8 mouse cellular contexts compared by ENCODE assay signal in the genomic region with DNA sequence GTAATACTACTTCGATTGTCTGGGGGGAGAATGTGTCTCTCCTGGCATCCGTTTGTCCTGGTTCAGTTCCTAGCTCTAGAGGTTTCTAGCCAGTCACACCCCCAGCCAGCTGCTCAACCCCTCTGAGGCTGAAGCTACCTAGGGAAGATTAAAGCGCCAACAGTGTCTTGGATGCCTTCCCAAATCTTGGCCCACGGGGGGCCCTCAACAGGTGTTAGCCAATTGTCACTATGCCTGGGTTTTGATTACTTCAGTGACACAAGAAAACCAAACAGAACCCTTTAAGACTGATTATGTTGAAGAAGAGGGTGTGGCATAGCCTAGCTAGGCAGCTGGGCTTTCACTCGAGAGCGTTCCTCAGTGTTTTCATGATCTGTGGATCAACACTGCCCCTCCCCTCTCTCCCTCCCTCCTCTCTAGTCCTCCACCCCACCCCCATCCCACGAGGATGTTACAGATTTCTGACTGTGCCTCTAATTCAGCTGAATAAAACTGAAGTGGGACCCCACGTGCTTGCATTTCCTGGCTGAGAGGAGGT. TPM values are rescaled to one million over a fixed set of nuclear protein-coding genes. Genes with fewer than 3 reads are reported as not detected.
DNase-seq lines count a peak whose midpoint lies in the region; ATAC-seq and TF ChIP-seq lines count a peak whose summit lies in the region.

No protein-coding gene starts in this region.

- no peak overlapping the region for H3K27ac ChIP-seq in embryonic fibroblast, embryonic 13.5 days (ENCODE audit: insufficient read depth, low read length)
- peak overlapping the region; percentile 73 for H3K27ac ChIP-seq in hindbrain, embryonic 16.5 days (ENCODE audit: low read depth, low read length)
- H3K27ac ChIP-seq in neural tube, embryonic 14.5 days (ENCODE audit: low read depth, low read length) = peak overlapping the region; percentile 53; the same call in 1 of the 2 replicates

- no peaks in the 10 kb centered on the region for H3K9me3 ChIP-seq in hindbrain, embryonic 16.5 days (ENCODE audit: control insufficient read depth, low read length)
- no peaks in the 10 kb centered on the region for H3K9me3 ChIP-seq in neural tube, embryonic 14.5 days (ENCODE audit: control insufficient read depth, low read length)

- H3K4me3 ChIP-seq in embryonic fibroblast, embryonic 13.5 days (ENCODE audit: insufficient read depth, low read length) = peak overlapping the region; percentile 21; the same call in 1 of the 2 replicates
- peak overlapping the region; percentile 46 for H3K4me3 ChIP-seq in hindbrain, embryonic 16.5 days (ENCODE audit: low read length)
- peak overlapping the region; percentile 54 for H3K4me3 ChIP-seq in lung, adult 2 months (replicated peaks; ENCODE audit: extremely low read depth, low read depth, low read length)
- H3K4me3 ChIP-seq in neural tube, embryonic 14.5 days (ENCODE audit: low read depth, low read length) = peak overlapping the region; percentile 29

- 4% methylated on average over 8 of the region's 8 CpGs for WGBS in hindbrain, embryonic 16.5 days
- 1% methylated on average over 8 of the region's 8 CpGs for WGBS in lung, adult 2 months
- WGBS in neural tube, embryonic 14.5 days = 3% methylated on average over 8 of the region's 8 CpGs

- peak; percentile 58 for DNase-seq in adrenal gland, postnatal 10 days
- no peak for DNase-seq in adrenal gland, adult 2 months
- peak; percentile 79 for DNase-seq in R1 (ENCODE audit: low read depth, low spot score)
- peak; percentile 60 for DNase-seq in lung, adult 2 months
- no peak for DNase-seq in left cerebral cortex, adult 18-20 months (ENCODE audit: low spot score in 2 of 2)

- H3K36me3 ChIP-seq in hindbrain, embryonic 16.5 days (ENCODE audit: control insufficient read depth, insufficient read depth, low read length) = no peaks in the 10 kb centered on the region
- H3K36me3 ChIP-seq in neural tube, embryonic 14.5 days (ENCODE audit: control insufficient read depth, insufficient read depth, low read length) = no peaks in the 10 kb centered on the region

- no peak for TF ChIP-seq POLR2A in embryonic fibroblast, embryonic 13.5 days (IDR thresholded peaks at IDR 0.05; ENCODE audit: low read depth, low read length)
- no peak for TF ChIP-seq POLR2A in lung, adult 2 months (IDR thresholded peaks at IDR 0.05; ENCODE audit: borderline replicate concordance, extremely low read depth, low read depth, low read length)

- peak overlapping the region; percentile 68 for H3K9ac ChIP-seq in hindbrain, embryonic 16.5 days (ENCODE audit: low read depth, low read length)
- peak overlapping the region; percentile 50; the same call in 1 of the 2 replicates for H3K9ac ChIP-seq in neural tube, embryonic 14.5 days (replicated peaks; ENCODE audit: low read depth, low read length)

- no peaks in the 10 kb centered on the region for H3K27me3 ChIP-seq in hindbrain, embryonic 16.5 days (replicated peaks; ENCODE audit: control insufficient read depth, insufficient read depth, low read length)
- H3K27me3 ChIP-seq in neural tube, embryonic 14.5 days (ENCODE audit: control insufficient read depth, insufficient read depth, low read length) = no peaks in the 10 kb centered on the region

- no peak for TF ChIP-seq CTCF in embryonic fibroblast, embryonic 13.5 days (IDR thresholded peaks at IDR 0.05; ENCODE audit: borderline replicate concordance, insufficient read depth, low read length)
- TF ChIP-seq CTCF in lung, adult 2 months (IDR thresholded peaks at IDR 0.05; ENCODE audit: insufficient read depth, low read length) = no peak

- peak overlapping the region; percentile 69 for H3K4me2 ChIP-seq in hindbrain, embryonic 16.5 days (ENCODE audit: low read length)
- peak overlapping the region; percentile 51 for H3K4me2 ChIP-seq in neural tube, embryonic 14.5 days (ENCODE audit: low read depth, low read length)

- H3K4me1 ChIP-seq in embryonic fibroblast, embryonic 13.5 days (ENCODE audit: control insufficient read depth, insufficient read depth, low read length) = 0 out of 2 replicates have a peak, but pooled peaks cover 12% of the 10 kb centered on the region
- peaks cover 19% of the 10 kb centered on the region for H3K4me1 ChIP-seq in hindbrain, embryonic 16.5 days (ENCODE audit: control insufficient read depth, insufficient read depth, low read depth, low read length)
- H3K4me1 ChIP-seq in lung, adult 2 months (ENCODE audit: control insufficient read depth, insufficient read depth, low read length) = peaks cover 15% of the 10 kb centered on the region
- H3K4me1 ChIP-seq in neural tube, embryonic 14.5 days (ENCODE audit: control insufficient read depth, insufficient read depth, low read length) = peaks cover 9% of the 10 kb centered on the region

- ATAC-seq in hindbrain, embryonic 16.5 days = peak; percentile 56
- peak; percentile 52 for ATAC-seq in neural tube, embryonic 14.5 days (ENCODE audit: low read depth)

RNA-seq across cellular contexts. Expression of gene Rnf7, which starts 40.1 kb away (rescaled TPM):
- total RNA-seq in adrenal gland, postnatal 10 days (2021) = 10 to 100 TPM; 72.7 to 86.6 TPM
- 100 to 1,000 TPM in 1 of 2 experiments, 10 to 100 TPM in 1; 63.7 to 101 TPM for total RNA-seq in adrenal gland, adult 2 months (2021)
- polyA plus RNA-seq in adrenal gland, adult 2 months (2012; rRNA removed) = 76.4 and 110 TPM in 2 replicates
- 78.6 and 82.4 TPM in 2 replicates for polyA plus RNA-seq in embryonic fibroblast, embryonic 13.5 days (2011; ENCODE audit: insufficient read length, low read depth, missing spikeins)
- polyA plus RNA-seq in hindbrain, embryonic 16.5 days (2015; fragmentation: Nextera tagmentation; extraction: Ambion mirVana) = 209 TPM in 2 replicates
- 183 and 200 TPM in 2 replicates for polyA plus RNA-seq in lung, adult 2 months (2012; rRNA removed)
- 241 and 279 TPM in 2 replicates for polyA plus RNA-seq in neural tube, embryonic 14.5 days (2014; fragmentation: Nextera tagmentation; extraction: Ambion mirVana)
- total RNA-seq in left cerebral cortex, adult 18-20 months (2021) = 10 to 100 TPM; 59.8 to 64.8 TPM

Comparison
In these comparisons a context has a peak if more than half of its experiments do, and no peak if none do; other contexts are left out.
1. DNase-seq: peak in adrenal gland, postnatal 10 days (single experiment), R1 (single experiment) and lung, adult 2 months (single experiment); none in adrenal gland, adult 2 months (single experiment) and left cerebral cortex, adult 18-20 months (0 of 2).
2. Peak in every context shown above with its lines, with median percentiles within 50 percentile points of each other: H3K4me3 ChIP-seq.